Mouse (Mus musculus) MEL (cell line): ENCODE results near the gene Rbm15. TPM values are rescaled to one million over a fixed set of nuclear protein-coding genes. Genes with fewer than 3 reads are reported as not detected.
A peak's percentile ranks its signal among the peaks of the same experiment; 100 is the strongest.

Source experiments
- DNase-seq: peaks from one replicate; pipeline ENCODE4 v3.0.0; 2011; ENCODE audit warnings: low read depth, low spot score
- H3K27ac ChIP-seq: 2 replicates; pipeline ENCODE4 v1.5.1; 2012; ENCODE audit warnings: low read depth, mild to moderate bottlenecking, control low read depth, low read length, moderate library complexity; ENCODE audit not compliant: control insufficient read depth
- H3K27me3 ChIP-seq, 2 experiments: fragments of 150-350 bp in 1 of 2; sonication (generic) in 1 of 2; 2 replicates each; pipeline ENCODE4 v1.6.1; 2012; ENCODE audit warnings: low read length in 2 of 2, mild to moderate bottlenecking in 2 of 2, improper control_type of control experiment in 1 of 2, moderate library complexity in 1 of 2; ENCODE audit not compliant: insufficient read depth in 2 of 2, control insufficient read depth in 1 of 2
- H3K36me3 ChIP-seq, 2 experiments: 2 replicates each; pipeline ENCODE4 v1.6.1; 2012 to 2014; ENCODE audit warnings: low read length in 2 of 2, improper control_type of control experiment in 1 of 2, inconsistent platforms in 1 of 2, mild to moderate bottlenecking in 1 of 2; ENCODE audit not compliant: insufficient read depth in 2 of 2, control insufficient read depth in 1 of 2
- H3K4me1 ChIP-seq, 2 experiments: fragments of 150-350 bp in 1 of 2; sonication (generic) in 1 of 2; 2 replicates each; pipeline ENCODE4 v1.6.1; 2012; ENCODE audit warnings: low read length in 2 of 2, improper control_type of control experiment in 1 of 2, mild to moderate bottlenecking in 1 of 2; ENCODE audit not compliant: insufficient read depth in 2 of 2, control insufficient read depth in 1 of 2
- H3K4me3 ChIP-seq, 2 experiments: fragments of 150-350 bp in 1 of 2; sonication (generic) in 1 of 2; 2 replicates each; pipeline ENCODE4 v1.5.1; 2012; ENCODE audit warnings: low read depth in 2 of 2, low read length in 2 of 2, mild to moderate bottlenecking in 2 of 2, moderate library complexity in 2 of 2, control low read depth in 1 of 2, improper control_type of control experiment in 1 of 2; ENCODE audit not compliant: control insufficient read depth in 1 of 2, insufficient read depth in 1 of 2
- H3K79me2 ChIP-seq: 2 replicates; pipeline ENCODE4 v1.6.1; 2012; ENCODE audit warnings: mild to moderate bottlenecking, low read length, moderate library complexity; ENCODE audit not compliant: control insufficient read depth, poor library complexity, insufficient read depth
- H3K9ac ChIP-seq: 2 replicates; pipeline ENCODE4 v1.6.1; 2012; ENCODE audit warnings: low read depth, mild to moderate bottlenecking, control low read depth, low read length, moderate library complexity; ENCODE audit not compliant: control insufficient read depth, poor library complexity, severe bottlenecking
- H3K9me3 ChIP-seq: fragments of 150-350 bp; sonication (generic); replicated peaks from 2 replicates; pipeline ENCODE4 v1.6.1; 2012; ENCODE audit warnings: mild to moderate bottlenecking, low read length, improper control_type of control experiment, moderate library complexity; ENCODE audit not compliant: insufficient read depth
- BHLHE40 ChIP-seq: IDR thresholded peaks from 2 replicates; pipeline ENCODE4 v1.6.1; 2012; ENCODE audit warnings: low read depth, mild to moderate bottlenecking, inconsistent platforms, low read length, improper control_type of control experiment, borderline replicate concordance
- CHD1 ChIP-seq: IDR thresholded peaks from 2 replicates; pipeline ENCODE4 v1.6.1; 2012; ENCODE audit warnings: low read depth, mild to moderate bottlenecking, inconsistent platforms, low read length, improper control_type of control experiment
- CHD2 ChIP-seq: IDR thresholded peaks from 2 replicates; pipeline ENCODE4 v1.6.1; 2011; ENCODE audit warnings: low read length, improper control_type of control experiment
- CTCF ChIP-seq, 3 experiments: IDR thresholded peaks in 2 of 3; conservative IDR thresholded peaks in 1 of 3; 2 replicates each; pipeline ENCODE4 v1.5.1; 2011 to 2012; ENCODE audit warnings: low read length in 3 of 3, low read depth in 2 of 3, mild to moderate bottlenecking in 2 of 3, improper control_type of control experiment in 1 of 3, inconsistent platforms in 1 of 3, mixed read lengths in 1 of 3, moderate library complexity in 1 of 3; ENCODE audit not compliant: control insufficient read depth in 1 of 3, insufficient read depth in 1 of 3, poor library complexity in 1 of 3, severe bottlenecking in 1 of 3
- E2F4 ChIP-seq: IDR thresholded peaks from 2 replicates; pipeline ENCODE4 v1.6.1; 2011; ENCODE audit warnings: low read depth, low read length, improper control_type of control experiment, borderline replicate concordance
- ELF1 ChIP-seq: IDR thresholded peaks from 2 replicates; pipeline ENCODE4 v1.6.1; 2014; ENCODE audit warnings: low read depth, mild to moderate bottlenecking, inconsistent platforms, low read length, improper control_type of control experiment, moderate library complexity
- ETS1 ChIP-seq: IDR thresholded peaks from 2 replicates; pipeline ENCODE4 v1.6.1; 2012; ENCODE audit warnings: low read depth, mild to moderate bottlenecking, inconsistent platforms, low read length, improper control_type of control experiment, moderate library complexity
- GABPA ChIP-seq: IDR thresholded peaks from 2 replicates; pipeline ENCODE4 v1.6.1; 2012; ENCODE audit warnings: low read depth, mild to moderate bottlenecking, inconsistent platforms, low read length, improper control_type of control experiment, moderate library complexity
- GATA1 ChIP-seq: IDR thresholded peaks from 2 replicates; pipeline ENCODE4 v1.6.1; 2011; ENCODE audit warnings: low read depth, low read length, improper control_type of control experiment
- HCFC1 ChIP-seq: IDR thresholded peaks from 2 replicates; pipeline ENCODE4 v1.6.1; 2012; ENCODE audit warnings: low read depth, mild to moderate bottlenecking, inconsistent platforms, low read length, improper control_type of control experiment, moderate library complexity
- JUND ChIP-seq: IDR thresholded peaks from 2 replicates; pipeline ENCODE4 v1.6.1; 2011; ENCODE audit warnings: low read depth, mild to moderate bottlenecking, improper control_type of control experiment, low read length
- KAT2A ChIP-seq: conservative IDR thresholded peaks from 2 replicates; pipeline ENCODE4 v1.6.1; 2012; ENCODE audit warnings: low read depth, low read length, improper control_type of control experiment, inconsistent platforms
- MAFK ChIP-seq: IDR thresholded peaks from 2 replicates; pipeline ENCODE4 v1.6.1; 2011; ENCODE audit warnings: low read depth, mild to moderate bottlenecking, low read length, improper control_type of control experiment, borderline replicate concordance
- MAX ChIP-seq: IDR thresholded peaks from 2 replicates; pipeline ENCODE4 v1.6.1; 2011; ENCODE audit warnings: low read length, improper control_type of control experiment
- MAZ ChIP-seq: IDR thresholded peaks from 2 replicates; pipeline ENCODE4 v1.6.1; 2012; ENCODE audit warnings: low read depth, mild to moderate bottlenecking, inconsistent platforms, low read length, improper control_type of control experiment
- MEF2A ChIP-seq: IDR thresholded peaks from 2 replicates; pipeline ENCODE4 v1.6.1; 2014; ENCODE audit warnings: low read depth, mild to moderate bottlenecking, inconsistent platforms, low read length, improper control_type of control experiment; ENCODE audit not compliant: poor library complexity, insufficient replicate concordance, severe bottlenecking; ENCODE audit errors: extremely low read depth
- MXI1 ChIP-seq: IDR thresholded peaks from 2 replicates; pipeline ENCODE4 v1.6.1; 2011; ENCODE audit warnings: mild to moderate bottlenecking, low read depth, low read length, improper control_type of control experiment
- MYB ChIP-seq: IDR thresholded peaks from 2 replicates; pipeline ENCODE4 v1.6.1; 2011; ENCODE audit warnings: mild to moderate bottlenecking, low read depth, low read length, improper control_type of control experiment
- MYC ChIP-seq: IDR thresholded peaks from 2 replicates; pipeline ENCODE4 v1.6.1; 2011; ENCODE audit warnings: low read depth, mild to moderate bottlenecking, low read length, improper control_type of control experiment, moderate library complexity
- NELFE ChIP-seq: IDR thresholded peaks from 2 replicates; pipeline ENCODE4 v1.6.1; 2011; ENCODE audit warnings: low read depth, low read length, improper control_type of control experiment
- NRF1 ChIP-seq: IDR thresholded peaks from 2 replicates; pipeline ENCODE4 v1.6.1; 2014; ENCODE audit warnings: low read depth, mild to moderate bottlenecking, inconsistent platforms, low read length, improper control_type of control experiment, moderate library complexity; ENCODE audit not compliant: poor library complexity, insufficient read depth, severe bottlenecking
- POLR2A ChIP-seq, 2 experiments: IDR thresholded peaks; 2 replicates each; pipeline ENCODE4 v1.6.1; 2011 to 2012; ENCODE audit warnings: low read length in 2 of 2, mild to moderate bottlenecking in 2 of 2, control low read depth in 1 of 2, improper control_type of control experiment in 1 of 2, low read depth in 1 of 2, moderate library complexity in 1 of 2; ENCODE audit not compliant: control insufficient read depth in 1 of 2, insufficient read depth in 1 of 2, poor library complexity in 1 of 2
- POLR2AphosphoS2 ChIP-seq: IDR thresholded peaks from 2 replicates; pipeline ENCODE4 v1.6.1; 2011; ENCODE audit warnings: low read length, improper control_type of control experiment
- POLR2AphosphoS5 ChIP-seq: IDR thresholded peaks from 2 replicates; pipeline ENCODE4 v1.6.1; 2012; ENCODE audit warnings: low read depth, borderline replicate concordance, mild to moderate bottlenecking, inconsistent platforms, low read length, moderate library complexity, mixed read lengths
- RAD21 ChIP-seq: IDR thresholded peaks from 2 replicates; pipeline ENCODE4 v1.6.1; 2011; ENCODE audit warnings: mild to moderate bottlenecking, low read depth, low read length, improper control_type of control experiment
- RCOR1 ChIP-seq: IDR thresholded peaks from 2 replicates; pipeline ENCODE4 v1.6.1; 2012; ENCODE audit warnings: low read depth, mild to moderate bottlenecking, inconsistent platforms, low read length, improper control_type of control experiment
- SIN3A ChIP-seq: IDR thresholded peaks from 2 replicates; pipeline ENCODE4 v1.6.1; 2012; ENCODE audit warnings: low read length, improper control_type of control experiment, inconsistent platforms
- SMC3 ChIP-seq: IDR thresholded peaks from 2 replicates; pipeline ENCODE4 v1.6.1; 2011; ENCODE audit warnings: low read depth, low read length, improper control_type of control experiment
- TAL1 ChIP-seq: IDR thresholded peaks from 2 replicates; pipeline ENCODE4 v1.6.1; 2012; ENCODE audit warnings: mild to moderate bottlenecking, inconsistent platforms, low read length, moderate library complexity, mixed read lengths
- TCF12 ChIP-seq: IDR thresholded peaks from 2 replicates; pipeline ENCODE4 v1.6.1; 2014; ENCODE audit warnings: low read depth, mild to moderate bottlenecking, inconsistent platforms, low read length, improper control_type of control experiment, moderate library complexity
- UBTF ChIP-seq: IDR thresholded peaks from 2 replicates; pipeline ENCODE4 v1.6.1; 2012; ENCODE audit warnings: low read depth, mild to moderate bottlenecking, inconsistent platforms, low read length, improper control_type of control experiment, moderate library complexity, borderline replicate concordance; ENCODE audit not compliant: insufficient read depth
- USF1 ChIP-seq: IDR thresholded peaks from 2 replicates; pipeline ENCODE4 v1.6.1; 2014; ENCODE audit warnings: low read depth, mild to moderate bottlenecking, inconsistent platforms, low read length, improper control_type of control experiment, moderate library complexity
- USF2 ChIP-seq, 2 experiments: IDR thresholded peaks; 2 replicates each; pipeline ENCODE4 v1.6.1; 2011 to 2012; ENCODE audit warnings: improper control_type of control experiment in 2 of 2, low read length in 2 of 2, borderline replicate concordance in 1 of 2, inconsistent platforms in 1 of 2, low read depth in 1 of 2, mild to moderate bottlenecking in 1 of 2; ENCODE audit not compliant: insufficient read depth in 1 of 2
- ZC3H11A ChIP-seq: IDR thresholded peaks from 2 replicates; pipeline ENCODE4 v1.6.1; 2012; ENCODE audit warnings: low read depth, mild to moderate bottlenecking, inconsistent platforms, low read length, improper control_type of control experiment
- ZKSCAN1 ChIP-seq: IDR thresholded peaks from 2 replicates; pipeline ENCODE4 v1.6.1; 2012; ENCODE audit warnings: low read depth, mild to moderate bottlenecking, inconsistent platforms, low read length, improper control_type of control experiment, moderate library complexity
- ZMIZ1 ChIP-seq: IDR thresholded peaks from 2 replicates; pipeline ENCODE4 v1.6.1; 2012; ENCODE audit warnings: low read depth, mild to moderate bottlenecking, inconsistent platforms, low read length, improper control_type of control experiment, moderate library complexity
- ZNF384 ChIP-seq: IDR thresholded peaks from 2 replicates; pipeline ENCODE4 v1.6.1; 2012; ENCODE audit warnings: low read depth, mild to moderate bottlenecking, inconsistent platforms, low read length, improper control_type of control experiment
- polyA plus RNA-seq, 2 experiments: library from polyadenylated mRNA; stranded (reverse) in 1 of 2; unstranded in 1 of 2; fragments of >175 nt in 1 of 2; fragments of >200 nt in 1 of 2; gene quantifications; 2 replicates each; pipeline versions ENCODE4 v1.2.1 to v1.2.4; 2012; ENCODE audit warnings: low replicate concordance in 2 of 2, low read depth in 1 of 2; ENCODE audit not compliant: insufficient read length in 2 of 2, insufficient read depth in 1 of 2, missing spikeins in 1 of 2
- total RNA-seq: library from RNA; depleted of rRNA; stranded (reverse); fragments of 300-350 nt; gene quantifications from 2 replicates; pipeline ENCODE4 v1.2.3, GENCODE M21; 2012

Gene Rbm15
- total and polyA plus RNA-seq, 3 experiments = 18.1 to 29.4 TPM; not detected in 1

DNA sequence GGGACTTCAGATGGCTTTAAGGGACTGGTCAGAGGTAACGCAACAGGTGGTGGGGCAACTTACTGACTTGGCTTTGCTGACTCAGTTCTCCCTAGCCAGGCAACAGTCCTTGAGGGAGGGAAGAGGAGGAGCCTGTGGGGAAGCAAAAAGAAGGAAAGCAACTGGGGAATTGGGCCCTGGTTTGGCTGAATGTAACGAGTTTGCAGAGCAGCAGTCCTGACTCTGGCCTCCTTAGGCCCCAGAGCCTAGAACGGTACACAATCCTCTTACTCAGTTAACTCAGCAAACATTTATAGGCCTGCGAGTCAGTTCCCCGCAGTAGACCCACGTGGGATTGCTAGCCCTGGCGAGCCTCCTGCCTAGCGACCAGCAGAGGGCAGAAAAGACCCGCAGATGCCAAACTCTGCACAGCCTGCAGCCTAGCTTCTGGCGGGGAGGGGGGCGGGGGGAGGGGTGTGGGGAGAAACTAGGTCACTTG lies 23.5 kb upstream of the Rbm15 start:
- DNase-seq = peak; percentile 87
- peak overlapping the region; percentile 82 for H3K9ac ChIP-seq
- peak overlapping the region; percentile 27 to 71 for H3K4me3 ChIP-seq
- peaks cover 0 to 17% of the 10 kb centered on the region in 2 experiments; a peak in 2 of 4 replicates for H3K36me3 ChIP-seq
- peaks cover 2 to 6% of the 10 kb centered on the region in 2 experiments for H3K27me3 ChIP-seq
- H3K9me3 ChIP-seq = no peaks in the 10 kb centered on the region
- H3K79me2 ChIP-seq = no peaks in the 10 kb centered on the region
- H3K4me1 ChIP-seq = peaks cover 0 to 26% of the 10 kb centered on the region in 2 experiments
- peak overlapping the region; percentile 70 for H3K27ac ChIP-seq
- peak in 1 of 2 experiments; percentile 41; a peak in 1 of 4 replicates for TF ChIP-seq POLR2A (IDR thresholded peaks at IDR 0.05; ENCODE audit: control insufficient read depth in 1 of 2, insufficient read depth in 1 of 2, low read depth in 1 of 2, low read length in 2 of 2, poor library complexity in 1 of 2)
- peak; percentile 77 for TF ChIP-seq SIN3A
- TF ChIP-seq MXI1 = peak; percentile 95
- TF ChIP-seq GATA1 = no peak
- peak; percentile 73 for TF ChIP-seq MAX
- no peak for TF ChIP-seq TCF12
- TF ChIP-seq USF1 = peak; percentile 68; the same call in 1 of the 2 replicates
- TF ChIP-seq GABPA = no peak
- no peak for TF ChIP-seq MEF2A
- no peak for TF ChIP-seq ZMIZ1
- no peak for TF ChIP-seq RCOR1
- TF ChIP-seq CHD1 = no peak
- no peak for TF ChIP-seq USF2 (IDR thresholded peaks at IDR 0.05; ENCODE audit: borderline replicate concordance in 1 of 2, insufficient read depth in 1 of 2, low read depth in 1 of 2, low read length in 2 of 2)
- 0 out of 2 replicates have a peak, but pooled peaks have one; percentile 9 for TF ChIP-seq MAFK
- TF ChIP-seq BHLHE40 = no peak
- TF ChIP-seq MAZ = no peak
- peak; percentile 62 for TF ChIP-seq ZC3H11A
- TF ChIP-seq HCFC1 = no peak
- TF ChIP-seq E2F4 = no peak
- TF ChIP-seq TAL1 = no peak
- TF ChIP-seq POLR2AphosphoS5 = no peak
- no peak for TF ChIP-seq ZKSCAN1
- TF ChIP-seq NELFE = 0 out of 2 replicates have a peak, but pooled peaks have one; percentile 26
- TF ChIP-seq UBTF = no peak
- TF ChIP-seq CTCF (IDR thresholded peaks at IDR 0.05 in 2 of 3, conservative IDR thresholded peaks at IDR 0.05 in 1 of 3; ENCODE audit: control insufficient read depth in 1 of 3, insufficient read depth in 1 of 3, low read depth in 2 of 3, low read length in 3 of 3, poor library complexity in 1 of 3, severe bottlenecking in 1 of 3) = peak; percentile 48 to 93 (median 78); a peak in 5 of 6 replicates
- peak; percentile 82; the same call in 1 of the 2 replicates for TF ChIP-seq MYC
- TF ChIP-seq MYB = no peak
- TF ChIP-seq ZNF384 = no peak
- no peak for TF ChIP-seq NRF1
- TF ChIP-seq JUND = no peak
- no peak for TF ChIP-seq ETS1
- peak; percentile 76 for TF ChIP-seq RAD21
- TF ChIP-seq ELF1 = no peak
- TF ChIP-seq POLR2AphosphoS2 = no peak
- TF ChIP-seq KAT2A = no peak
- peak; percentile 73 for TF ChIP-seq SMC3
- no peak for TF ChIP-seq CHD2
